Mouse (Mus musculus): ENCODE measurements around the gene Inpp4b.

Gene Inpp4b

DNA sequence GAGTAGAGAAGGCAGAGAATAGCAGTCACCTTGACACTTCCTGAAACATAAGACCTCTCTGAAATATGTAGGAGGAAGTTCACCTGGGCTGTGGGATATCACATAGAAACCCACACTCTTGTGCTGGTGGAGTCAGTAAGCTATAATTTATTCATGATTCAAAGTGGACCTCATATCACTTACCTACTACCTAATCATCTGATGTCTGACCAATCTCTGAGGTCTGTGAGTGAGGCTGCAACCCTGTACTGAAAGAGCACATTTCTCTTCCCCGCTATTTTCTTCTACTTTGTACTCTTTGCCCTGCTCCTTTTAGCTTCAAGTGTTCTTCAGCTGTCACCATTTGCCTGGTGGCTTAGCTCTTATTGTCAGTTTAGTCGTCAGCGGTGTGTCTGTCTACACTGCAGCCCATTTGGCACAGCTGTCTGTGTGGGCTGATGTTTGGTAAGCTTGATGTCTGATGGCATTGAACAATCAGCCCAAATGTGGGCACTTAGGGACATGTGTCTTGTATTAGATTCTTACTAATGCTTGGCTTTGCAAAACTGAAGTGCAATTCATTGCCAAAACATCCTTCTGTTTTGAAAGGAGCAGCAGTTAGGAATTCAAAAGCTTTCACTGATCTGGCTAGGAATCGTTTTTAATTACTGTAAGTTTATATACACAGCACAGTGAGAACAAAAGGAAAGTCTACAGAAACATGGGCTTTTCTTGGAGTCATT, 434.3 kb downstream of the Inpp4b start:
- in situ Hi-C loops (cut with MboI) = no loop called here

GRCm38 (mm10) chr8:81777704-81778103, 435.3 kb downstream of the Inpp4b start:
- in situ Hi-C loops (cut with MboI) = no loop called here

DNA sequence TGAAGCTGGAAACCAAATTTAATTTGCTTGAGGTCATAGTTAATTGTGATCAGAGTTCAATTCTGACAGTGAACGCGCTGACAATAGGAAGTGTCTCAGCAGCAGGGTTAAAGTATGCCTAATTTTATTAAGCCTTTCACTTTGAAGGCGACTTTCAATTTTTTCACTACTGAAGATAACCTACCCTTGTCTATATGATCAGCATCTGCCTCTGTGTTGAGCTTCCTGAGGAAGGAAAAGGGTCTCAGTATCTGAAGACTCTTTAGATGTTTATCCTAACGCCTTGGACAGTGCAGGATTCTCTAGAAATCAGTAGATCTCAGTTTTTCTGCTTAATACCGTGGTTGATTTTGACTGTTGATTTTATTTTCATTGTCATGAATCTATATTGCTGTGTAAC, 437.1 kb downstream of the Inpp4b start:
- in situ Hi-C loops (cut with MboI) = no loop called here

DNA sequence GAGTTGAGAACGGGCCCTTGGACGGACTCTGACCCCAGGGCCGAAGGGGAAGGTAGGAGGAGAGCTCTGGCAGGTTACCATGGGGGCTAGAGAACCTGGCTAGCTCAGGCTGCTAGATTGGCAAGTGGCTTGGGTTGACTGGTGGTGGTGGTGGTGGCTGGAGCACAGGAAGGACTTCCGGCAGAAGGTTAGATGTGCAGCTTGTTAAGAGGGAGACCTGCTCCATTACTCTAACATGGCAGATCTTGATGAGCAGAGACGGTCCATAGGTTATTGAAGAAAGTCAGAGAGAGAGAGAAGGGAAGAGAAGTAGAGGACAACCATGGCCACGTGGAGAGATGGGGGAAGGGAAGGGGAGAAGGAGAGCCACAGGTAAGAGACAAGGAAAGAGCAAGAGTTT, 437.8 kb downstream of the Inpp4b start:
- in situ Hi-C loops (cut with MboI) = no loop called here

DNA sequence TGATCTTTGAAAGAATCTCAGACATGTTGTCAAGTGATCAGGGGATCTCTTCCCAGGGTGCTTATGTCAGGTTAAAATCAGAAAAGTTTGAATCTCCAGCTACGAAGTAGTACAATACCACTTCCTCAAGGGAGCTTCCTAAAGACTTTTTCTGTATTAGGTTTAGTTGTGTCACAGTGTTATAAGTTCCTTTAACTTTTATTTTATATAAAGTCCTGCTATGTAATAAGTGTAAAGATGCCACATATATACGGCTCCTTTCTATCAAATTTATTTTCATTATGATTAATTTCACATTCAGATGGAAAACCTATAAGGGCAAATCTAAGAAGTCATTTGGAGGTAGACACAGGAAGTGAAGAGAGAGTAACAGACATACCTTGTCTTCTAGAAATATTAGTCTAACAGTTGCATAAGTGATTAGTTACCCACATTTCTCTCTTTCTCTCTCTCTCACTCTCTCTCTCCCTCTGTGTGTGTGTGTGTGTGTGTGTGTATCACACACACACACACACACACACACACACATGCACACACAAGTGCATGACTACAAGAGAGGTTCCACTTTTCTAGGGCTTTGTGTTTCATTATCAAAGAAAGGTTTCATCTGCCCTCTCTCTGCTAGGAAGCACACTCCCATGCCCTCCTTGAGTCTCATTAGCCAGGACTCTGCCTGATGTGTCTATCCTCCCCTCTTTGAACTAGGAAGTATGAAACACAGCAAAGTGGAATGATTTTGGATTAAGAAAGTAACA, 438.7 kb downstream of the Inpp4b start:
- in situ Hi-C loops (cut with MboI) = no loop called here

DNA sequence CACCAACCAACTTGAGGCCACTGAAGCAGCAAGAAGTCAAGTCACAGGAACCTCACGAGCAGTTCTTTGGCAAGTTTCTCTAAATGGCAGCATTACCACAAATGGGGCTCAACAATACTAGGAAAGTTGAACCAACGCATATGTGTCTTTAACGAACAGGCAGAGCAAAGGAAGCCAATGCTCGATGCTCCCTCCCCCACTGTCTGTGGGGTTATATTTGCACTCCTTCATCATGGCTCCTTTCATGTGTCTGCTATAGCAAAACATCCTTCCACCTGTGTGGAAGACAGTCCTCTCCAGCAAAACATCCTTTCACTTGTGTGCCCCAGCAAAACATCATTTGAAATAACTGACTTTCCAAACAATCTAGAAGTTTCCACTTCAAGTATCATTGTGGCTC, 440.4 kb downstream of the Inpp4b start:
- in situ Hi-C loops (cut with MboI) = no loop called here

GRCm38 (mm10) chr8:81784775-81785174, 442.4 kb downstream of the Inpp4b start:
- in situ Hi-C loops (cut with MboI) = no loop called here

DNA sequence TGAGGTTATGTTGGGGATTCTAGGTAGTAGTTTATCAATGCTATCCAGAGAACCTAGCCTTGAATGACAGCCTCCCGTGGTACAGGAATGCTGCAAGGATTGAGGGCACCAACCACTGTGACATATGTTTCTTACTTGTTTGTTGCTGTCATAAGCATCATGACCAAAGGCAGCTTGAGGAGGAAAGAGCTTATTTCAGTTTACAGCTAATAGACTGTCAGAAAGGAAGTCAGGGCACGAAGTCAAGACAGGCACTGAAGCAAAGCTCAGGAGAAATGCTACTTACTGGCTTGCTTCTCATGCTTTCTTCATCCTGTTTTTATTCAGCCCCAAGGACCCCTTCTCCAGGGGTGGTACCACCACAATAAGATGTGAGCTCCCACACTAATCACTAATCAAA, 446.1 kb downstream of the Inpp4b start:
- in situ Hi-C loops (cut with MboI) = no loop called here

- in situ Hi-C loops (cut with MboI) = no loop called here
Measured at GRCm38 (mm10) chr8:81792649-81793048, 450.3 kb downstream of the Inpp4b start.

- in situ Hi-C loops (cut with MboI) = no loop called here
Measured at GRCm38 (mm10) chr8:81798501-81798900, 456.1 kb downstream of the Inpp4b start.

DNA sequence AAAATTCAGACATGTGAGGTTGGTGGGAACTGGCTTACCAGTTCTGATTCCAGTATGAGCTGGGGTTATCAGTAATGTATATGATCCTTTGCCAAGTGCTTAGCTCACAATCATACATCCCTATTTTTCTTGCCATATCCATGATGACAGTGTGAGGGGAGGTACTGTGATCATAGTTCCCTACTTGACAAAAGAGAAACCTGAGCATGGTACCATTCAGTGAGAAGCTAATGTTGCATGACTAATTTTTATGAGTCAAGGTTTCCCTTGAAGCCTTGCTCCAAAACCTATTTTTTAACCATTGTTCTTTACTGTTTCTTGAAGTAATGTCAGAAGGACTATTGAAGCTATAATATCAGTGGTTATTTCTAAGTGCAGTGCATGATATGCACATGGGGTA, 458.4 kb downstream of the Inpp4b start:
- in situ Hi-C loops (cut with MboI) = loop anchor here (25.0 kb wide), 1 partner anchor 738 kb away; no protein-coding TSS in a partner anchor

GRCm38 (mm10) chr8:81806797-81807196, 464.4 kb downstream of the Inpp4b start:
- in situ Hi-C loops (cut with MboI) = loop anchor here (25.0 kb wide), 1 partner anchor 744 kb away; no protein-coding TSS in a partner anchor

DNA sequence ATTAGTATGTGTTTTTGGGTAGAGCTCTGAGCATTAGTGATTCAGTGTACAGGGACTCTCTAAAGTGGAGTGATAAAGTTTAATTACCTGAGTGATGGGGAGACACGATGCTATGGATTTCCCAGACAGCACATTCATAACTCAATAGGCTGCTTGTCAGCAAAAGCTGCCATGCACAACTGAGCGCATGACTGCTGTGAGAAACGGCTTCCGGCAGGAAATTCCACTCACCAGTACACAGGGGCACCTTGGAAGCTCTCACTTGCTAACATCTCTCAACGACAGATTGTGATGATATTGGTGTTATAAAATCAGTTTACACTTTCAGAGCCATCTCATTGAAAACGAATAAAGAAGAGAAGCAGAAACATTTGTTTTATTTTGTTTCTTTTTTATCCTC, 465.2 kb downstream of the Inpp4b start:
- in situ Hi-C loops (cut with MboI) = loop anchor here (25.0 kb wide), 1 partner anchor 745 kb away; no protein-coding TSS in a partner anchor

DNA sequence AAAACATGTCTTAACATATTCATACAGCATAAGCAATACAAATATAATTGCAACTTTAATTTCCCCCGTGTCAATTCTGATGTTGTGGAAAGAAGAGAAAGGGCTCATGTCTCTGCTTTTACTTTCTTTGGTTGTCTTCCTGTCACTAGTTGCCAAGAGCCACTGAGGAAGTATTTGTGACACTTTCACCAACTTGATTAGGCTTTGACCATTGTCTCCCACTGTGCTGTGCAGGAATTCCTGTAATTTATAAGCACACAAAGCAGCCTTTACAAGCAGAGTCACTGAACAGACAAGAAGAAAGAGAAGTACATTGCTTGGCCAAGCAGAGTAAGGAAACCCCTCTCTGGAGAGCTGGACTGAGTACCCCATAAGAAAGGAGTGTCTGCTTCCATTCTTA, 466.1 kb downstream of the Inpp4b start:
- in situ Hi-C loops (cut with MboI) = loop anchor here (25.0 kb wide), 1 partner anchor 746 kb away; no protein-coding TSS in a partner anchor

DNA sequence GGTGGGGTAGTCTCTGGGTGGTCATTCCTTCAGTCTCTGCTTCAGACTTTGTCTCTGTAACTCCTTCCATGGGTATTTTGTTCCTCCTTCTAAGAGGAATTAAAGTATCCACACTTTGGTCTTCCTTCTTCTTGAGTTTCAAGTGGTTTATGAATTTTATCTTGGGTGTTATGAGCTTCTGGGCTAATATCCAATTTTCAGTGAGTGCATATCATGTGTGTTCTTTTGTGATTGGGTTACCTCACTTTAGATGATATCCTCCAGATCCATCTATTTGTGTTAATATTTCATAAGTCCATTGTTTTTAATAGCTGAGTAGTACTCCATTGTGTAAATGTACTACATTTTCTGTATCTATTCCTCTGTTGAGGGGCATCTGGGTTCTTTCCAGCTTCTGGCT, 467.1 kb downstream of the Inpp4b start:
- in situ Hi-C loops (cut with MboI) = loop anchor here (25.0 kb wide), 1 partner anchor 747 kb away; no protein-coding TSS in a partner anchor

DNA sequence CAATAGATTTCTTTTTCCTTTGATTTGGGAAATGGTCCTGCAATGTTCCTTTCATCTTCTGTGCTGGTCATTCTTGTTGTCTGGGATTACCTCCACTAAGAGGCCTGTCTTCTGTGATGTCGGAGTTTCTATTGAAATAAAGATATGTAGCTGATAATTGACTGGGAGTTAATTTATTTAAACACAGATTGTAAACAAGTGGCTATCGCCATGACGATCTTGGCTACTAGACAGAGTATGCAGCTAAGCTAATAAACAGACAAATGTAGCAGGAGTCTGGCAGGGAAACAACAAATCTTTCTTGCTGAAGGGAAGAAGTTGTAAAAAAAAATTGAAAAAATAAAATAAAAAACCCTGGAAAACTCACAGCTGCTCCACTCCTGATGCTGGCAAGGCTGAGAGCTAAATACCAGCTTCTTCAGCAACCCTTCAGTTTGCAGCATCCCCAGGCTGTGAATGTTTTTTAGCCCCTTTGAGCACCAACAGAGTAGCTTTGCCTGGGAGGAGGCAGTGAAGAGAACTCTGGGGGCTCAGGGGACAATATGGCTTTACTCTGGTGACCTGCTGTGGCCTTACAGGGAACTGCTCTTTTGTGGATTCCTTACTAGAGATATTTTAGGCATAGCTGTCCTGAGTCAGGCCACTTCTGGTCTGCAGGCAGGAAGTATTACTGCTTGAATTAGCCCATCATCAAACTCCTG, 469.8 kb downstream of the Inpp4b start:
- in situ Hi-C loops (cut with MboI) = loop anchor here (10.0 to 25.0 kb wide), 2 partner anchors 467 to 750 kb away; partner anchors contain the start of gene Inpp4b

- in situ Hi-C loops (cut with MboI) = loop anchor here (10.0 to 25.0 kb wide), 2 partner anchors 470 to 752 kb away; partner anchors contain the start of gene Inpp4b
Measured at GRCm38 (mm10) chr8:81814742-81815141, 472.4 kb downstream of the Inpp4b start.

DNA sequence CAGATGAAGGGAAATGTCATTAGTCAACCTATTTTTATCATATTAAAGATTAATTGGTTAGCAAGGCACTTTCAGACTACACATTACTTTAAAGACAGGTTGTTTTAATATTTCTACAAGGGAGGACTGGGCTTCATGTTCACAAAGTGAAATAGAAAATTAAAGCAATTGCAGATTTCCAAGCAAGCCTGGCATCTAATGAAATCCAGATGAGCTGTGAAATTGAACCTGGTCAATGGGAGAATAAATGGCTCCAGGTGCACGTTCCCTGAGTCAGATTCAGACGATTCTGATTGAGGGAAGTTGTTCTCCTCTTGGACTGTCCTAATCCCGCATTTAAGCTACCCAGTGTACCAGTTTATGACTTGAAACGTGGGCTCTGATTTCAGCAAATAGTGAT, 473.2 kb downstream of the Inpp4b start:
- in situ Hi-C loops (cut with MboI) = loop anchor here (10.0 to 25.0 kb wide), 2 partner anchors 471 to 753 kb away; partner anchors contain the start of gene Inpp4b

GRCm38 (mm10) chr8:81823121-81823520, 480.8 kb downstream of the Inpp4b start:
- in situ Hi-C loops (cut with MboI) = loop anchor here (25.0 kb wide), 1 partner anchor 761 kb away; no protein-coding TSS in a partner anchor

- in situ Hi-C loops (cut with MboI) = loop anchor here (25.0 kb wide), 1 partner anchor 763 kb away; no protein-coding TSS in a partner anchor
Measured at GRCm38 (mm10) chr8:81824975-81825374, 482.6 kb downstream of the Inpp4b start.

DNA sequence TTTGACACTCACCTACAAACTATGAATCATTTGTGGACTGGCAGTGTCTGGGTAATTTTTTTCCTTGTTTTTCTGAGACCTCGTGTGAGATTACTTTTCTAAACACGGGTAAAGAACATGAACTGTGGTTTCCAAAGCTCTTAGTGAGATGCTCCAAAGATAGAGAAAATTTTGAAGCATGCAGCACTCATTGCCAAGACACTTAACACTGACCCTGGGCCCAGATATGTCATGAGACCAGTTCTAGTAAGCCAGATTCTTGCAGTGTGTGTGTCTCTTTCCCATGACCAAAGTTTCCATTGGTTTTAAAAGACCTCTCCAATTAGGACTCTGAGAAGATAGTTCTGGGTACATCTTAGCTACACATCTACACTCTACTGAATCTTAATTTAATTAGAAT, 484.1 kb downstream of the Inpp4b start:
- in situ Hi-C loops (cut with MboI) = no loop called here
